Mouse (Mus musculus): ENCODE measurements around the gene Polr3h. TPM values are rescaled to one million over a fixed set of nuclear protein-coding genes. Genes with fewer than 3 reads are reported as not detected.

The Polr3h gene
- polyA plus RNA-seq, 1 experiment from 2014 or later = 80.6 TPM

GRCm38 (mm10) chr15:81882348-81882747 is 43.7 kb downstream of the Polr3h start:
- Histone ChIP-seq H3K27ac (replicated peaks) (no peak overlapping the region), H3K36me3 (no peaks in the 10 kb centered on the region), H3K9ac (no peak overlapping the region), H3K4me2 (no peak overlapping the region), H3K9me3 (no peaks in the 10 kb centered on the region), H3K4me1 (replicated peaks) (peaks cover 44% of the 10 kb centered on the region), H3K27me3 (no peaks in the 10 kb centered on the region), H3K4me3 (no peak overlapping the region)
- 94% methylated on average over 3 of the region's 3 CpGs for WGBS
- no peak for ATAC-seq (ENCODE audit: low read depth)

- H3K36me3 ChIP-seq = no peaks in the 10 kb centered on the region
- ATAC-seq (ENCODE audit: low read depth) = peak; percentile 92
- H3K4me3 ChIP-seq = no peak overlapping the region
- peak overlapping the region; percentile 9; the same call in 1 of the 2 replicates for H3K9ac ChIP-seq
- whole genome bisulfite sequencing = 32% methylated on average over 5 of the region's 5 CpGs
- H3K4me2 ChIP-seq = peak overlapping the region; percentile 31
- peak overlapping the region; percentile 93 for H3K27ac ChIP-seq (replicated peaks)
- H3K4me1 ChIP-seq (replicated peaks) = peaks cover 46% of the 10 kb centered on the region
- no peaks in the 10 kb centered on the region for H3K9me3 ChIP-seq
- H3K27me3 ChIP-seq = no peaks in the 10 kb centered on the region
These were observed 46.3 kb downstream of the Polr3h start for GRCm38 (mm10) chr15:81879531-81880401.

GRCm38 (mm10) chr15:81872262-81873136 is 53.5 kb downstream of the Polr3h start, which contains the start of gene Aco2:
TSS of gene Aco2 (plus strand) at chr15:81872309.
- H3K9ac ChIP-seq = peak within 1 kb of the TSS; percentile 92
- H3K27me3 ChIP-seq = no peaks in the 10 kb centered on the region
- peaks cover 32% of the 10 kb centered on the region for H3K36me3 ChIP-seq
- peaks cover 28% of the 10 kb centered on the region for H3K4me1 ChIP-seq (replicated peaks)
- H3K4me3 ChIP-seq = peak within 1 kb of the TSS; percentile 97
- peak within 1 kb of the TSS; percentile 95 for H3K4me2 ChIP-seq
- H3K9me3 ChIP-seq = no peaks in the 10 kb centered on the region
- peak; percentile 83 for ATAC-seq (ENCODE audit: low read depth)
- peak within 1 kb of the TSS; percentile 98 for H3K27ac ChIP-seq (replicated peaks)
- WGBS = 1% methylated on average over 53 of the region's 53 CpGs

GRCm38 (mm10) chr15:81871604-81872261 is 54.3 kb downstream of the Polr3h start, which contains the start of gene Phf5a:
TSS of gene Phf5a (minus strand) at chr15:81871911.
- Histone ChIP-seq H3K27me3 (no peaks in the 10 kb centered on the region), H3K4me3 (peak within 1 kb of the TSS; percentile 97), H3K4me1 (replicated peaks) (peaks cover 28% of the 10 kb centered on the region), H3K27ac (replicated peaks) (peak within 1 kb of the TSS; percentile 98), H3K9me3 (no peaks in the 10 kb centered on the region), H3K4me2 (peak within 1 kb of the TSS; percentile 95), H3K36me3 (peaks cover 40% of the 10 kb centered on the region), H3K9ac (peak within 1 kb of the TSS; percentile 92)
- under 1% methylated on average over 30 of the region's 30 CpGs for whole genome bisulfite sequencing
- peak; percentile 89 for ATAC-seq (ENCODE audit: low read depth)

GRCm38 (mm10) chr15:81869985-81870384 is 56.1 kb downstream of the Polr3h start:
- 96% methylated on average over 5 of the region's 5 CpGs for WGBS
- no peak overlapping the region for H3K9ac ChIP-seq

GRCm38 (mm10) chr15:81864238-81864637 is 61.8 kb downstream of the Polr3h start:
- ATAC-seq (ENCODE audit: low read depth) = no peak
- H3K36me3 ChIP-seq = peaks cover 55% of the 10 kb centered on the region

More at GRCm38 (mm10) chr15:81869985-81870384, 56.1 kb downstream of the Polr3h start:
- no peaks in the 10 kb centered on the region for H3K27me3 ChIP-seq
- H3K4me1 ChIP-seq (replicated peaks) = peaks cover 28% of the 10 kb centered on the region
- H3K27ac ChIP-seq (replicated peaks) = no peak overlapping the region
- no peak for ATAC-seq (ENCODE audit: low read depth)
- H3K4me2 ChIP-seq = no peak overlapping the region
- no peak overlapping the region for H3K4me3 ChIP-seq
- peaks cover 57% of the 10 kb centered on the region for H3K36me3 ChIP-seq
- no peaks in the 10 kb centered on the region for H3K9me3 ChIP-seq

GRCm38 (mm10) chr15:81860471-81861135 is 65.4 kb downstream of the Polr3h start:
- peak overlapping the region; percentile 69 for H3K27ac ChIP-seq (replicated peaks)
- H3K4me3 ChIP-seq = peak overlapping the region; percentile 92; the same call in 1 of the 2 replicates
- no peaks in the 10 kb centered on the region for H3K9me3 ChIP-seq
- no peak for ATAC-seq (ENCODE audit: low read depth)
- peaks cover 30% of the 10 kb centered on the region for H3K4me1 ChIP-seq (replicated peaks)
- H3K9ac ChIP-seq = peak overlapping the region; percentile 22; the same call in 1 of the 2 replicates
- 41% methylated on average over 8 of the region's 8 CpGs for WGBS
- peak overlapping the region; percentile 94 for H3K4me2 ChIP-seq
- peaks cover 19% of the 10 kb centered on the region for H3K36me3 ChIP-seq
- no peaks in the 10 kb centered on the region for H3K27me3 ChIP-seq

More at GRCm38 (mm10) chr15:81864238-81864637, 61.8 kb downstream of the Polr3h start:
- H3K9me3 ChIP-seq = no peaks in the 10 kb centered on the region
- H3K4me3 ChIP-seq = no peak overlapping the region
- H3K27me3 ChIP-seq = no peaks in the 10 kb centered on the region
- H3K9ac ChIP-seq = no peak overlapping the region
- WGBS = 94% methylated on average over 7 of the region's 7 CpGs
- no peak overlapping the region for H3K27ac ChIP-seq (replicated peaks)
- no peak overlapping the region for H3K4me2 ChIP-seq
- H3K4me1 ChIP-seq (replicated peaks) = peaks cover 5% of the 10 kb centered on the region; the same call in 1 of the 2 replicates

- Histone ChIP-seq H3K4me1 (replicated peaks) (peaks cover 40% of the 10 kb centered on the region), H3K9ac (peak overlapping the region; percentile 90), H3K4me2 (peak overlapping the region; percentile 94), H3K27ac (replicated peaks) (peak overlapping the region; percentile 96), H3K4me3 (peak overlapping the region; percentile 92), H3K9me3 (no peaks in the 10 kb centered on the region), H3K27me3 (no peaks in the 10 kb centered on the region), H3K36me3 (peaks cover 10% of the 10 kb centered on the region)
- under 1% methylated on average over 39 of the region's 39 CpGs for WGBS
- peak; percentile 82 for ATAC-seq (ENCODE audit: low read depth)
These were observed 66.4 kb downstream of the Polr3h start for GRCm38 (mm10) chr15:81859330-81860255.

- WGBS = under 1% methylated on average over 44 of the region's 44 CpGs
- 0 out of 2 replicates have a peak, but pooled peaks have one; percentile 2 for ATAC-seq (ENCODE audit: low read depth)
- H3K36me3 ChIP-seq = peaks cover under 1% of the 10 kb centered on the region; the same call in 1 of the 2 replicates
- H3K4me3 ChIP-seq = peak within 1 kb of the TSS; percentile 92
- no peaks in the 10 kb centered on the region for H3K9me3 ChIP-seq
- peak within 1 kb of the TSS; percentile 90 for H3K9ac ChIP-seq
- peak within 1 kb of the TSS; percentile 96 for H3K27ac ChIP-seq (replicated peaks)
- no peaks in the 10 kb centered on the region for H3K27me3 ChIP-seq
- peaks cover 41% of the 10 kb centered on the region for H3K4me1 ChIP-seq (replicated peaks)
- H3K4me2 ChIP-seq = peak within 1 kb of the TSS; percentile 94
These were observed 67.3 kb downstream of the Polr3h start, which contains the start of gene Tob2 for GRCm38 (mm10) chr15:81858517-81859329. TSS of gene Tob2 (minus strand) at chr15:81858796.
